Mouse (Mus musculus) megakaryocyte, embryonic 14.5 days (primary cell): ENCODE data around the gene Nrg3.

Experiments
- FLI1 ChIP-seq: IDR thresholded peaks from 2 replicates; pipeline ENCODE4 v1.6.1; 2012; ENCODE audit warnings: low read length, inconsistent platforms, mixed read lengths
- GATA1 ChIP-seq: IDR thresholded peaks from 3 replicates; pipeline ENCODE4 v1.6.1; 2012; ENCODE audit warnings: mixed read lengths, low read length, inconsistent platforms, borderline replicate concordance

GRCm38 (mm10) chr14:39265121-39265520 lies 207.8 kb downstream of the Nrg3 start:
- no peak for TF ChIP-seq GATA1
- no peak for TF ChIP-seq FLI1
